Mouse (Mus musculus) forebrain, embryonic 12.5 days (tissue): ENCODE results near the gene Zdhhc1. TPM values are rescaled to one million over a fixed set of nuclear protein-coding genes. Genes with fewer than 3 reads are reported as not detected.

ENCODE experiments used
- ATAC-seq: fragments of 200-750 bp; cut with Nextera tagmentation; 2 replicates; pipeline ENCODE4 v1.8.0; 2017; ENCODE audit warnings: moderate TSS enrichment; ENCODE audit not compliant: low FRiP score
- H3K27ac ChIP-seq: fragments of 300-500 bp; sonication (generic); 2 replicates; pipeline ENCODE4 v1.5.1; 2016; ENCODE audit warnings: mild to moderate bottlenecking
- H3K27me3 ChIP-seq: fragments of 300-500 bp; sonication (generic); 2 replicates; pipeline ENCODE4 v1.6.1; 2016; ENCODE audit warnings: mild to moderate bottlenecking
- H3K36me3 ChIP-seq: fragments of 300-500 bp; sonication (generic); replicated peaks from 2 replicates; pipeline ENCODE4 v1.6.1; 2016; ENCODE audit warnings: mild to moderate bottlenecking
- H3K4me1 ChIP-seq: fragments of 300-500 bp; sonication (generic); 2 replicates; pipeline ENCODE4 v1.6.1; 2016
- H3K4me2 ChIP-seq: fragments of 300-500 bp; sonication (generic); 2 replicates; pipeline ENCODE4 v1.6.1; 2016; ENCODE audit warnings: mild to moderate bottlenecking, moderate library complexity
- H3K4me3 ChIP-seq: fragments of 300-500 bp; sonication (generic); replicated peaks from 2 replicates; pipeline ENCODE4 v1.5.1; 2016; ENCODE audit warnings: mild to moderate bottlenecking
- H3K9ac ChIP-seq: fragments of 300-500 bp; sonication (generic); 2 replicates; pipeline ENCODE4 v1.6.1; 2016; ENCODE audit warnings: mild to moderate bottlenecking
- H3K9me3 ChIP-seq: fragments of 300-500 bp; sonication (generic); 2 replicates; pipeline ENCODE4 v1.6.1; 2016
- WGBS: fragments of 180-500 bp; shearing (Covaris S2); methylation state at CpG from one replicate; pipeline ENCODE4 v1.1.7; 2016; 5-methylcytosine and 5-hydroxymethylcytosine counted together
- polyA plus RNA-seq: library from polyadenylated mRNA; unstranded; fragments of >200 nt; fragmentation: Nextera tagmentation; extraction: Ambion mirVana; gene quantifications from 2 replicates; pipeline ENCODE4 v1.2.1, GENCODE M21; 2016

Zdhhc1 gene
- polyA plus RNA-seq, 1 experiment from 2014 or later, result 26.1 TPM

DNA sequence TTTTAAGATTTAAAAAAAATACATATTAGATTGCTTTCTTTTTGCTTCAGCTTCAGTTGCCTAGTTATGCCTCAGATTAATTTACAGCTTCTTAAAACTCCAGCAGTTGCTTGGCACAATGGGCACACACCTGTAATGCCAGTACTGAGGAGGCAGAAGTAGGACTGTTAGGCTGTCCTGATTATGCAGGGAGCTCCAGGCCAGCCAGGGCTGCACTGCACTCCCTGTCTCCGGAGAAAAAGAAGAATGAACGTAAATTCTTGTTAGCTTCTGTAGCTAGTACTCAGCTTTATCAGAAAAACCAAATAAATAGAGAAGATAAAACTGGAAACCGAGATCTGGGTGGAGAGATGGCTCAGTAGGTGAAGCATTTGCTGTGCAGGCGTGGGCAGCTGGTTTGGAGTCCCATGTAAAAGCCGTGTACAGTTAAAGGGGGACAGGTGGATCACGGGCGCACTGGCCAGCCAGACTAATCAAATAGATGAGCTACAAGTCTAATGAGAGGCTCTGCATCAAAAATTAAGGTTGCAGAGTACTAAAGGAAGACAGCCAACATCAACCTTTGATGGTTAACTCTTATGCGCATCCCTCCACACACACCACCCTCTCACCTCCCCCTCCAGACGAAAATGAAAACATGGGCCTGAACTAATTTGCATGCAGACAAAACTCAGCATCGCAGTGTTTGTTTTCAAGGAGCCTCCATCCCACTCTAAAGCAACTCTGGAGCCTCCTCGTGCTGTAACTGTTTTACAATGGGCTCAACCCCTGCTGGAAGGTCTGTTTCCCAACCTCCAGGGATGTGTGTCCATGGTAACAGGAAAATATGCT lies 51.2 kb downstream of the Zdhhc1 start:
- H3K4me3 ChIP-seq, result no peak overlapping the region
- H3K4me2 ChIP-seq, result peak overlapping the region; percentile 39
- no peaks in the 10 kb centered on the region for H3K27me3 ChIP-seq
- WGBS, result 24% methylated on average over 11 of the region's 11 CpGs
- H3K36me3 ChIP-seq, result no peaks in the 10 kb centered on the region
- H3K9ac ChIP-seq, result no peak overlapping the region
- H3K4me1 ChIP-seq, result peaks cover 13% of the 10 kb centered on the region
- peak; percentile 89 for ATAC-seq
- H3K9me3 ChIP-seq, result no peaks in the 10 kb centered on the region
- H3K27ac ChIP-seq, result peak overlapping the region; percentile 84

DNA sequence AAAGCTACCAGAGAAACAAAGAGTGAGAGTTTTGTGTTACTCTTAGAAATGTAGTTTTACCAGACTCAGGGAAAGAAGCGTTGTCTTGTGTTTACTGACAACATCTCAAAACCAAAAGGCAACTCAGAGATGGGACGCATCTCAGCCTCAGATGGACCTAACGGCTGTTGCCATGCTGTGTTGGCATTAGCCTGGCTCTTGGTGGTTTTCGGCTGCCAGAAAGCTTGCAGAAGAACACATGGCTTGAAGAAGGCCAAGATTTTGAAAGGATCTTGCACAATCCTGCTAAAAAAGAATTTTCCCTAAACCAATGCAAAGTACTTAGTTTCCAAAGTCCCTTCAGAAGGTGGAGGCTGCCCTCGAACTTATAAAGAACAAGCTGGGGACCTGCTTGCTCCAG lies 54.0 kb downstream of the Zdhhc1 start:
- H3K4me3 ChIP-seq, result no peak overlapping the region
- H3K27me3 ChIP-seq, result 0 out of 2 replicates have a peak, but pooled peaks cover 3% of the 10 kb centered on the region
- no peaks in the 10 kb centered on the region for H3K36me3 ChIP-seq
- no peak for ATAC-seq
- no peak overlapping the region for H3K27ac ChIP-seq
- WGBS, result 91% methylated on average over 5 of the region's 5 CpGs
- no peaks in the 10 kb centered on the region for H3K9me3 ChIP-seq
- no peak overlapping the region for H3K4me2 ChIP-seq
- H3K4me1 ChIP-seq, result peaks cover 13% of the 10 kb centered on the region
- no peak overlapping the region for H3K9ac ChIP-seq

DNA sequence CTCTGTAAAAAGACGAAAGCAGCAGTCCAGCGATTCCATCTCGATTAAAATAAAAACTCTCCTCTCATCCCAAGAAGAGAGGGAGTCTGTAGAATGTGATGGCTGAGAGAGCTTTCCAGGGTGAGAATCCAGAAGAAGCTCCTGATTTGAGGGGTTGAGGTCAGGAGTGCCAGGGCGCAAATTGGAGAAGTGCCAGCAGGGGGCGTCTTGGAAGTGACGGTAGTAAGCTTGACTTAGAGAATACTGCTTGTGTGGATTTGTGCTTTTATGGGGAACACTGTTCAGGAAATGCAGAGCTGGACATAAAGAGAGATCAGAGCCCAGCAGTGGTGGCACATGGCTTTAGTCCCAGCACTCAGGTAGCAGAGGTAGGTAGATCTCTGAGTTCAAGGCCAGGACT lies 55.3 kb downstream of the Zdhhc1 start:
- H3K9me3 ChIP-seq, result no peaks in the 10 kb centered on the region
- H3K27ac ChIP-seq, result no peak overlapping the region
- H3K36me3 ChIP-seq, result no peaks in the 10 kb centered on the region
- peaks cover 13% of the 10 kb centered on the region for H3K4me1 ChIP-seq
- no peak overlapping the region for H3K4me3 ChIP-seq
- no peak overlapping the region for H3K9ac ChIP-seq
- ATAC-seq, result no peak
- 0 out of 2 replicates have a peak, but pooled peaks cover 3% of the 10 kb centered on the region for H3K27me3 ChIP-seq
- WGBS, result 3% methylated on average over 6 of the region's 6 CpGs
- no peak overlapping the region for H3K4me2 ChIP-seq

DNA sequence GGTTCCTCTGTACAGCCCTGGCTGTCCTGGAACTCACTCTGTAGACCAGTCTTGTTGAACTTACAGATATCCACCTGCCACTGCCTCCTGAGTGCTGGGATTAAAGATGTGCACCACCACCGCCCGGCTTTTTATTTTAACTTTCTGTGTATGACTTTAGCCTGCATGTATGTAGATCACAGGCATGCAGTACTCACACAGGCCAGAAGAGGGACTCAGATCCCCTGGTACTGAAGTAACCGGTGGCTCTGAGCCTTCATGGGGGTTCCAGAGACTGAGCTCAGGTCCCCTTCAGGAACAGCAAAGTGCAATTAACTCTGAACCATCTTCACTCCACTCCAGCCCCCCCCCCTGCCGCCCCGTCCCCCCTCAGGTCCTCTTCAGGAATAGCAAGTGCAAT lies 57.8 kb downstream of the Zdhhc1 start:
- 28% methylated on average over 5 of the region's 5 CpGs for WGBS
- no peak overlapping the region for H3K9ac ChIP-seq
- ATAC-seq, result no peak
- no peak overlapping the region for H3K4me2 ChIP-seq
- no peaks in the 10 kb centered on the region for H3K36me3 ChIP-seq
- no peaks in the 10 kb centered on the region for H3K9me3 ChIP-seq
- H3K4me1 ChIP-seq, result peaks cover 1% of the 10 kb centered on the region
- H3K27ac ChIP-seq, result no peak overlapping the region
- H3K4me3 ChIP-seq, result no peak overlapping the region
- H3K27me3 ChIP-seq, result 0 out of 2 replicates have a peak, but pooled peaks cover 3% of the 10 kb centered on the region

DNA sequence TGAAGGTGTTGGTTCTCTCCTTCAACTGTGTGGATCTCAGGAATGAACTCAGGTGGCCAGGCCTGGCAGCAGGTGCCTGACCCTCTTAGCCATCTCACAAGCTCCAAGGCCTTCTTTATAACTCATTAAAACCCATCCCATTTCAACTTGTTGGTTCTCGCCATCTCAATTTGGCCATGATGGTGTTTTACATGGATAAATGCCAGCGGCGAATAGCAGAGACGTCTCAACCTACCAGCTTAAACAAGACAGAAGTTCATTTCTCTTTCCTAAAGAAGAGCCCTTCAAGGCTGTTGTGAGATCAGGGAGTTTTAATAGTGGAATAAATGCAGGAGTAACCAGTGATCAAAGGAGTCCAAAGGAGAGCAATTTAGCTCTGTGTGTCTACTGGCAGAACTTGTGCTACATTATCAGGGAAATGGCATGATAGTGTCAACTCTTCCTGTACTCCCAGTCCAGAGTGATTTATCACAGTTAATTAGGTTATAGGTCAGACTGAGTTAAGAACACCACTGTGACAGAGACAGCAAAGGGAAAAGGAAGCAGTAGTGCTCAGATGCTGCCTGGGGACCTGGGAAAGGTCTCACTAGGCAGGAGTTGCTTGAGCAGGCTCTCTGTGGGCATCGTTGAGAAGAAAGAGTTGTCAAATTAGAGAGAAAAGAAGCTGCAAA lies 59.5 kb downstream of the Zdhhc1 start:
- Histone ChIP-seq H3K27me3 (0 out of 2 replicates have a peak, but pooled peaks cover 3% of the 10 kb centered on the region), H3K4me2 (no peak overlapping the region), H3K9me3 (no peaks in the 10 kb centered on the region), H3K9ac (no peak overlapping the region), H3K4me3 (no peak overlapping the region), H3K36me3 (no peaks in the 10 kb centered on the region), H3K27ac (no peak overlapping the region), H3K4me1 (peaks cover 15% of the 10 kb centered on the region)
- ATAC-seq, result no peak
- 88% methylated on average over 5 of the region's 5 CpGs for WGBS

DNA sequence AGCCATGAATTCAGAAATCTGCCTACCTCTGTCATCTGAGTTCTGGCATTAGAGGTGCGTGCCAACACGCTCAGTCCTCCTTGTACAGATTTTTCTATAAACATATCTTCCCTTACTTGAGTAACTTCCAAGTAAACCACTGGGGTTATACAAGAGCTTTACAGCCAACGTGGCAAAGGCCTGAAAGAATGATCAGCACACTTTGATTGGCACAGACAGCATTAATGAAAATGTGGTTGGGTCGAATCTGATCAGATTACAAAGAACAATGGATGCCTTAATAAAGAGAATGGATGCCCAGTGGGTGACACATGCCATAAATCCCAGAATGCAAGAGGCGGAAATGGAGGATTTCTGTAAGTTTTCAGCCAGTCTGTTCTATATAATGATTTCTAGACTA lies 60.5 kb downstream of the Zdhhc1 start:
- no peak overlapping the region for H3K4me2 ChIP-seq
- no peak overlapping the region for H3K9ac ChIP-seq
- 70% methylated on average over 5 of the region's 5 CpGs for WGBS
- no peaks in the 10 kb centered on the region for H3K36me3 ChIP-seq
- no peak overlapping the region for H3K27ac ChIP-seq
- ATAC-seq, result no peak
- 0 out of 2 replicates have a peak, but pooled peaks cover 3% of the 10 kb centered on the region for H3K27me3 ChIP-seq
- peaks cover 19% of the 10 kb centered on the region for H3K4me1 ChIP-seq
- no peak overlapping the region for H3K4me3 ChIP-seq
- H3K9me3 ChIP-seq, result no peaks in the 10 kb centered on the region

DNA sequence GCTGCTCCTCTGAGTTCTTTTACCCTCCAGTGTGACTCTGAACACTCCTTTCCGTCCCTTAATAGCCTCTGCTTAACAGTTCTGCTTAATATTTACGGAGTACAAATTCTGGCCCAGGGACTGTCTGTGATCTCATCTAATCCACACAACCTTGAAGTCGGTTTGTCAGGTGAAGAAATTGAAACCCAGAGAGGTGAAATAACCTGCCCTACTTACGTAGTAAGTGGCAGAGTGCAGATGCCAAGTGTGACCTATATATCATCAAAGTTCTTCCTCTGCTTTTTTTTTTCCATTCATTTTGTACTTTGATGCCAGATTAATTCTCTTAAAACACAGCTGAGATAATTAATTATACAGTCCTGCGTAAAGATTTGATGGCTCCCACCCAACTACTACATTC lies 62.6 kb downstream of the Zdhhc1 start:
- H3K4me2 ChIP-seq, result no peak overlapping the region
- no peak for ATAC-seq
- H3K9me3 ChIP-seq, result no peaks in the 10 kb centered on the region
- H3K9ac ChIP-seq, result no peak overlapping the region
- H3K4me1 ChIP-seq, result peaks cover 19% of the 10 kb centered on the region
- no peak overlapping the region for H3K4me3 ChIP-seq
- H3K27ac ChIP-seq, result no peak overlapping the region
- H3K27me3 ChIP-seq, result no peaks in the 10 kb centered on the region
- H3K36me3 ChIP-seq, result no peaks in the 10 kb centered on the region
- whole genome bisulfite sequencing, result 80% methylated on average over 5 of the region's 5 CpGs

DNA sequence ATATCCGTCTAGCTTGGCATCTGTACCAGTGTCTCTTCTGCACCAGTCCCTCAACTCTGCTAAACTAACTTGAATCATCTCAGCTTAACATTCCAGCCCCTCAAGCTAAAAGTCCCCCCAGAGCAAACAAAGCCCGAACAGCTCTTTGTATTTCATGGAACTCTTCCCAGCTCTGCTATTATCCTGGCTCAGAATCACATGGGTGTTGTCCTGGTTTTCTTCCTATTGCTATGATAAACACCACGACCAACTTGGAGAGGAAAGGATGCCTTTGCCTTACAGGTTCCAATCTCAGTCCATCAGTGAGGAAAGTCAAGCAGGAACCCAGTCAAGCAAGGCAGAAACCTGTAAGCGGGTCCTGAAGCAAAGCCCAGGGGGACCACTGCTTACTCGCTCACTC lies 63.2 kb downstream of the Zdhhc1 start:
- Histone ChIP-seq H3K27ac (no peak overlapping the region), H3K4me3 (no peak overlapping the region), H3K4me2 (no peak overlapping the region), H3K36me3 (no peaks in the 10 kb centered on the region), H3K9me3 (no peaks in the 10 kb centered on the region), H3K27me3 (no peaks in the 10 kb centered on the region), H3K4me1 (peaks cover 19% of the 10 kb centered on the region), H3K9ac (no peak overlapping the region)
- ATAC-seq, result no peak
- 50% methylated on average over 5 of the region's 5 CpGs for WGBS

DNA sequence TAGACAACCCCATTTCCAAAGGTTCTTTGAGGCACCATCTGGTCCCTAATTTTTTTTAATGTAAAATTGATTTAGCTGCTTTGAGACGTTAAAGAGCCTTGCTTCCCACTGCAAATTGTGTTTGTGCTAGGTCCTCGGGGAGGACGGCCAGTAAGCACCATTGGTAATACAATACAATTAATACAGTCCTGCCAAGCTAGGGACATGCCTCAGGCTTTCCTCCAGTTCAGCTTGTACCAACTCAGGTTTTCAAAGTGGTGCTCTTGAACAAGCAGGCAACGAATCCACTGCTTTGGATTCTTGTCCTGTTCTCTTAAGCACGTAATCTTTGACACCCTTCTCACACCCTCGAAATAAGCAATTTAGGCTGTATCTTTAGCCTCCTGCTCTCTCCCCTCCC lies 63.7 kb downstream of the Zdhhc1 start:
- no peak overlapping the region for H3K4me3 ChIP-seq
- H3K9me3 ChIP-seq, result no peaks in the 10 kb centered on the region
- peaks cover 19% of the 10 kb centered on the region for H3K4me1 ChIP-seq
- no peak overlapping the region for H3K9ac ChIP-seq
- no peaks in the 10 kb centered on the region for H3K36me3 ChIP-seq
- H3K4me2 ChIP-seq, result no peak overlapping the region
- ATAC-seq, result peak; percentile 51
- no peaks in the 10 kb centered on the region for H3K27me3 ChIP-seq
- WGBS, result 46% methylated on average over 6 of the region's 6 CpGs
- H3K27ac ChIP-seq, result no peak overlapping the region

DNA sequence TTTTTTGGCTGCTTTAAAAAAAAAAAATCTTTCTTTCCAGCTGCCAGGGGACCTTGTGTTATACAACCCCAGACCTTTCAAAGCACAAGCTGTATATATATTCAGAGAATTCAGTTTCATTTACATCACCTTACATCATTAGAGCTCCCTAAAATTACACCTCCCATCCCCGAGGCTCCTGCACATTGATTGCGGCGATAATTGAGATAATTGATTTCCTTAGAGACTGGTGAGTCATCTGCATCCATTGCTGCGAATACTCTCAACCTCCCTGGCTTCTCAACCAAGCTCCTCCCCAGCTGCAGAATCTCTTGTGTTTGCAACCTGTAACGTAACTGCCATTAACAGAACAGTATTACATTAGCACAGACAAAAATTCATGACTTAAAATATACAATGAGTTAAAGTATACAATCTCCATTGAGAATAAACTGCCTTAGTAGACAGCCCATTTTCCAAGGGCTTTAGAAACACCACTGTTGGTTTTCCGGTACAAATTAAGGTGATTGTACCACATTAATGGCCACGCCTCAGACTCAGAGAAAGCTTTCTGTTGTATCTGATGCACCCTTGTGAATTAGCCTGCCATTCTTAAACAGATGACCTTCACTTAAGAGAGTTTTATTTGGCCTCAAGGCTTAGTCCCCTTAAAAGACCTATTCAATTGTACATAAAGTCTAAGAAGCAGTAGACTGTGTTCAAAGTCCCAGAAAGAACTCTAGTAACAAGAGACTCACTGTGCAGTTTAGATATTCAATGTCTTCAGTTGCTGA lies 64.8 kb downstream of the Zdhhc1 start:
- Histone ChIP-seq H3K4me1 (peaks cover 19% of the 10 kb centered on the region), H3K9ac (no peak overlapping the region), H3K27ac (no peak overlapping the region), H3K4me2 (no peak overlapping the region), H3K4me3 (no peak overlapping the region), H3K36me3 (no peaks in the 10 kb centered on the region), H3K27me3 (no peaks in the 10 kb centered on the region), H3K9me3 (no peaks in the 10 kb centered on the region)
- no peak for ATAC-seq
- WGBS, result 43% methylated on average over 7 of the region's 7 CpGs

DNA sequence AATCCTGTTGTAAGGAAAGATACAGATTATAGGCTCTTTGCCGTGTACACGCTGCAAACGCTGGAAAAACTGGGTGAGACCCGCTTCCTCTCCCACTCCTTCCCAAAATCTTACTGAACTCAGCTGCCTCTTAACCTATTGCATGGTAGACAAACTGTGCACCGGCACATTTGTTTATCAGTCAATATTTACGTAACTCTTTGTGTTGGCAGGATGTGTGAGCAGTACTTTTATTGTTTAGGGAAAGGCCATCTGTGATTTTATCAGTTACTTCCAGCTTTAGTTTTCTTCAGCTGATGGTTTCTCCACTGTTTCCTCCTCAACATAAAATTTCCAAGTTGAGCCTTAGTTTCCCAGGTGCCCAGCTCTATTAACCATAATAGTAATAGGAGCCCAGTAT lies 69.8 kb downstream of the Zdhhc1 start:
- 86% methylated on average over 6 of the region's 6 CpGs for WGBS
- Histone ChIP-seq H3K4me3 (no peak overlapping the region), H3K27ac (no peak overlapping the region), H3K36me3 (no peaks in the 10 kb centered on the region), H3K4me2 (no peak overlapping the region), H3K4me1 (peaks cover under 1% of the 10 kb centered on the region; the same call in 1 of the 2 replicates), H3K9me3 (no peaks in the 10 kb centered on the region), H3K27me3 (no peaks in the 10 kb centered on the region), H3K9ac (no peak overlapping the region)
- ATAC-seq, result no peak
